Mouse (Mus musculus) brain, adult 2 months (tissue): ENCODE data around the gene Ryk.

Source experiments
- DNase-seq: peaks from one replicate; pipeline ENCODE4 v3.0.0; 2011; ENCODE audit warnings: low read depth, low spot score

The Ryk gene

GRCm38 (mm10) chr9:102858283-102858682, 23.6 kb downstream of the Ryk start:
- DNase-seq: no peak

GRCm38 (mm10) chr9:102859399-102859798, 24.7 kb downstream of the Ryk start:
- no peak for DNase-seq

GRCm38 (mm10) chr9:102859963-102860362, 25.2 kb downstream of the Ryk start:
- DNase-seq: no peak

- no peak for DNase-seq
Observed at GRCm38 (mm10) chr9:102860802-102861469, 26.2 kb downstream of the Ryk start.

- DNase-seq: no peak
Observed at GRCm38 (mm10) chr9:102861789-102862188, 27.1 kb downstream of the Ryk start.

GRCm38 (mm10) chr9:102862260-102862659, 27.5 kb downstream of the Ryk start:
- no peak for DNase-seq

GRCm38 (mm10) chr9:102863876-102864545, 29.3 kb downstream of the Ryk start:
- DNase-seq: peak; percentile 92

- DNase-seq: no peak
Observed at GRCm38 (mm10) chr9:102864931-102865330, 30.2 kb downstream of the Ryk start.

- no peak for DNase-seq
Observed at GRCm38 (mm10) chr9:102865946-102866737, 31.4 kb downstream of the Ryk start.

GRCm38 (mm10) chr9:102866893-102867292, 32.2 kb downstream of the Ryk start:
- peak; percentile 88 for DNase-seq

- DNase-seq: no peak
Observed at GRCm38 (mm10) chr9:102867516-102867915, 32.8 kb downstream of the Ryk start.

GRCm38 (mm10) chr9:102868451-102868850, 33.7 kb downstream of the Ryk start:
- peak; percentile 52 for DNase-seq

- DNase-seq: no peak
Observed at GRCm38 (mm10) chr9:102876054-102876690, 41.5 kb downstream of the Ryk start.

- no peak for DNase-seq
Observed at GRCm38 (mm10) chr9:102877916-102878315, 43.2 kb downstream of the Ryk start.

- DNase-seq: peak; percentile 70
Observed at GRCm38 (mm10) chr9:102879545-102879944, 44.8 kb downstream of the Ryk start.

- no peak for DNase-seq
Observed at GRCm38 (mm10) chr9:102884703-102885102, 50.0 kb downstream of the Ryk start.

- DNase-seq: no peak
Observed at GRCm38 (mm10) chr9:102890166-102890565, 55.4 kb downstream of the Ryk start.

- DNase-seq: no peak
Observed at GRCm38 (mm10) chr9:102892480-102893355, 58.0 kb downstream of the Ryk start.

- no peak for DNase-seq
Observed at GRCm38 (mm10) chr9:102893356-102893870, 58.7 kb downstream of the Ryk start.

- no peak for DNase-seq
Observed at GRCm38 (mm10) chr9:102899916-102900315, 65.2 kb downstream of the Ryk start.

- DNase-seq: no peak
Observed at GRCm38 (mm10) chr9:102902308-102902707, 67.6 kb downstream of the Ryk start.
